Mouse (Mus musculus) forebrain, embryonic 14.5 days (tissue): ENCODE measurements around the gene Asic3. TPM values are rescaled to one million over a fixed set of nuclear protein-coding genes. Genes with fewer than 3 reads are reported as not detected.

ENCODE experiments used
- ATAC-seq: fragments of 200-750 bp; cut with Nextera tagmentation; 2 replicates; pipeline ENCODE4 v1.8.0; 2017; ENCODE audit warnings: mild to moderate bottlenecking, moderate library complexity
- DNase-seq: peaks from one replicate; pipeline ENCODE4 v3.0.0-alpha.2; 2015; ENCODE audit warnings: low spot score
- H3K27ac ChIP-seq: fragments of 300-500 bp; sonication (generic); 2 replicates; pipeline ENCODE4 v1.5.1; 2014; ENCODE audit warnings: low read depth, mild to moderate bottlenecking, control low read depth, low read length, moderate library complexity
- H3K27me3 ChIP-seq: fragments of 300-500 bp; sonication (generic); replicated peaks from 2 replicates; pipeline ENCODE4 v1.6.1; 2014; ENCODE audit warnings: low read length, control low read depth, mixed read lengths; ENCODE audit not compliant: control insufficient read depth, insufficient read depth
- H3K36me3 ChIP-seq: fragments of 300-500 bp; sonication (generic); 2 replicates; pipeline ENCODE4 v1.6.1; 2014; ENCODE audit warnings: low read length, control low read depth; ENCODE audit not compliant: control insufficient read depth, insufficient read depth
- H3K4me1 ChIP-seq: fragments of 300-500 bp; sonication (generic); 2 replicates; pipeline ENCODE4 v1.6.1; 2014; ENCODE audit warnings: antibody characterized with exemption, low read length, control low read depth; ENCODE audit not compliant: control insufficient read depth, insufficient read depth
- H3K4me2 ChIP-seq: fragments of 300-500 bp; sonication (generic); 2 replicates; pipeline ENCODE4 v1.6.1; 2014; ENCODE audit warnings: mild to moderate bottlenecking, control low read depth, low read length
- H3K4me3 ChIP-seq: fragments of 300-500 bp; sonication (generic); 2 replicates; pipeline ENCODE4 v1.5.1; 2014; ENCODE audit warnings: low read depth, low read length, control low read depth
- H3K9ac ChIP-seq: fragments of 300-500 bp; sonication (generic); 2 replicates; pipeline ENCODE4 v1.6.1; 2014; ENCODE audit warnings: mild to moderate bottlenecking, low read length, control low read depth, moderate library complexity
- H3K9me3 ChIP-seq: fragments of 300-500 bp; sonication (generic); replicated peaks from 2 replicates; pipeline ENCODE4 v1.6.1; 2016; ENCODE audit warnings: low read length, control low read depth, mixed read lengths; ENCODE audit not compliant: control insufficient read depth
- WGBS: fragments of 180-500 bp; shearing (Covaris S2); extraction: QIAGEN DNeasy Blood & Tissue Kit; methylation state at CpG from one replicate; pipeline ENCODE4 v1.1.7; 2014; 5-methylcytosine and 5-hydroxymethylcytosine counted together
- polyA plus RNA-seq: library from polyadenylated mRNA; unstranded; fragments of >200 nt; fragmentation: Nextera tagmentation; extraction: Ambion mirVana; gene quantifications from 2 replicates; pipeline ENCODE4 v1.2.1, GENCODE M21; 2014

Gene Asic3
- polyA plus RNA-seq, 1 experiment from 2014 or later, result not detected

- DNase-seq (peak; percentile 79), ATAC-seq (no peak)
- no peaks in the 10 kb centered on the region for H3K36me3 ChIP-seq
- H3K27ac ChIP-seq, result no peak overlapping the region
- H3K27me3 ChIP-seq, result no peaks in the 10 kb centered on the region
- H3K9ac ChIP-seq, result no peak overlapping the region
- no peak overlapping the region for H3K4me3 ChIP-seq
- H3K4me2 ChIP-seq, result no peak overlapping the region
- H3K4me1 ChIP-seq, result peaks cover 6% of the 10 kb centered on the region; the same call in 1 of the 2 replicates
- 17% methylated on average over 6 of the region's 6 CpGs for WGBS
- no peaks in the 10 kb centered on the region for H3K9me3 ChIP-seq
Observed at GRCm38 (mm10) chr5:24374216-24374615, 39.0 kb upstream of the Asic3 start.

- H3K27ac ChIP-seq, result no peak overlapping the region
- H3K4me3 ChIP-seq, result no peak overlapping the region
- H3K4me2 ChIP-seq, result no peak overlapping the region
- no peaks in the 10 kb centered on the region for H3K36me3 ChIP-seq
- ATAC-seq (no peak), DNase-seq (peak; percentile 20)
- H3K9ac ChIP-seq, result no peak overlapping the region
- H3K9me3 ChIP-seq, result no peaks in the 10 kb centered on the region
- H3K27me3 ChIP-seq, result no peaks in the 10 kb centered on the region
- peaks cover 6% of the 10 kb centered on the region; the same call in 1 of the 2 replicates for H3K4me1 ChIP-seq
- WGBS, result 68% methylated on average over 7 of the region's 7 CpGs
Observed at GRCm38 (mm10) chr5:24374666-24375328, 38.4 kb upstream of the Asic3 start.

GRCm38 (mm10) chr5:24378700-24379099 is 34.5 kb upstream of the Asic3 start:
- 80% methylated on average over 2 of the region's 2 CpGs for WGBS
- Histone ChIP-seq H3K27me3 (no peaks in the 10 kb centered on the region), H3K36me3 (no peaks in the 10 kb centered on the region), H3K9me3 (no peaks in the 10 kb centered on the region), H3K4me1 (peaks cover 9% of the 10 kb centered on the region), H3K9ac (no peak overlapping the region), H3K27ac (no peak overlapping the region), H3K4me3 (no peak overlapping the region), H3K4me2 (no peak overlapping the region)
- DNase-seq, result no peak
- no peak for ATAC-seq

- no peaks in the 10 kb centered on the region for H3K36me3 ChIP-seq
- 86% methylated on average over 4 of the region's 4 CpGs for WGBS
- no peak overlapping the region for H3K4me3 ChIP-seq
- no peaks in the 10 kb centered on the region for H3K9me3 ChIP-seq
- no peaks in the 10 kb centered on the region for H3K27me3 ChIP-seq
- no peak overlapping the region for H3K9ac ChIP-seq
- no peak for ATAC-seq
- H3K4me2 ChIP-seq, result no peak overlapping the region
- H3K27ac ChIP-seq, result no peak overlapping the region
- DNase-seq, result no peak
- peaks cover 6% of the 10 kb centered on the region for H3K4me1 ChIP-seq
Observed at GRCm38 (mm10) chr5:24379501-24379900, 33.7 kb upstream of the Asic3 start.

GRCm38 (mm10) chr5:24380499-24380898 is 32.7 kb upstream of the Asic3 start:
- 89% methylated on average over 4 of the region's 4 CpGs for whole genome bisulfite sequencing
- ATAC-seq (no peak), DNase-seq (no peak)
- no peaks in the 10 kb centered on the region for H3K9me3 ChIP-seq
- no peak overlapping the region for H3K27ac ChIP-seq
- H3K27me3 ChIP-seq, result no peaks in the 10 kb centered on the region; the same call in 1 of the 2 replicates
- no peak overlapping the region for H3K9ac ChIP-seq
- H3K4me3 ChIP-seq, result no peak overlapping the region
- no peak overlapping the region for H3K4me2 ChIP-seq
- H3K36me3 ChIP-seq, result no peaks in the 10 kb centered on the region
- H3K4me1 ChIP-seq, result peaks cover 6% of the 10 kb centered on the region

- H3K4me2 ChIP-seq, result no peak overlapping the region
- 83% methylated on average over 6 of the region's 6 CpGs for WGBS
Observed at GRCm38 (mm10) chr5:24381486-24381885, 31.7 kb upstream of the Asic3 start.

GRCm38 (mm10) chr5:24381988-24382387 is 31.2 kb upstream of the Asic3 start:
- 64% methylated on average over 2 of the region's 2 CpGs for WGBS
- no peak for DNase-seq
- H3K27ac ChIP-seq, result no peak overlapping the region
- peaks cover 6% of the 10 kb centered on the region for H3K4me1 ChIP-seq
- H3K4me2 ChIP-seq, result no peak overlapping the region
- H3K36me3 ChIP-seq, result no peaks in the 10 kb centered on the region
- ATAC-seq, result no peak
- no peak overlapping the region for H3K9ac ChIP-seq
- no peak overlapping the region for H3K4me3 ChIP-seq
- no peaks in the 10 kb centered on the region for H3K9me3 ChIP-seq
- peaks cover 10% of the 10 kb centered on the region for H3K27me3 ChIP-seq

More at GRCm38 (mm10) chr5:24381486-24381885, 31.7 kb upstream of the Asic3 start:
- no peak overlapping the region for H3K4me3 ChIP-seq
- H3K9me3 ChIP-seq, result no peaks in the 10 kb centered on the region
- peaks cover 5% of the 10 kb centered on the region for H3K27me3 ChIP-seq
- DNase-seq, result no peak
- ATAC-seq, result no peak
- no peaks in the 10 kb centered on the region for H3K36me3 ChIP-seq
- no peak overlapping the region for H3K27ac ChIP-seq
- peaks cover 6% of the 10 kb centered on the region for H3K4me1 ChIP-seq
- H3K9ac ChIP-seq, result no peak overlapping the region

GRCm38 (mm10) chr5:24383026-24383859 is 29.9 kb upstream of the Asic3 start:
- Histone ChIP-seq H3K27ac (peak overlapping the region; percentile 58), H3K27me3 (peaks cover 22% of the 10 kb centered on the region), H3K9me3 (no peaks in the 10 kb centered on the region), H3K4me1 (peaks cover 12% of the 10 kb centered on the region), H3K36me3 (no peaks in the 10 kb centered on the region), H3K4me3 (peak overlapping the region; percentile 44), H3K9ac (peak overlapping the region; percentile 64), H3K4me2 (peak overlapping the region; percentile 63)
- peak; percentile 96 for DNase-seq
- ATAC-seq, result peak; percentile 84
- under 1% methylated on average over 34 of the region's 34 CpGs for WGBS

- Histone ChIP-seq H3K9ac (no peak overlapping the region), H3K9me3 (no peaks in the 10 kb centered on the region), H3K27me3 (peaks cover 31% of the 10 kb centered on the region), H3K4me2 (peak overlapping the region; percentile 63; the same call in 1 of the 2 replicates), H3K4me1 (peaks cover 12% of the 10 kb centered on the region), H3K36me3 (no peaks in the 10 kb centered on the region), H3K4me3 (no peak overlapping the region), H3K27ac (no peak overlapping the region)
- no peak for ATAC-seq
- 72% methylated on average over 6 of the region's 6 CpGs for WGBS
- DNase-seq, result no peak
Observed at GRCm38 (mm10) chr5:24384407-24384806, 28.8 kb upstream of the Asic3 start.
